Mouse (Mus musculus) olfactory bulb, adult 2 months (tissue): Measurements from ENCODE around the gene Mef2c. TPM values are rescaled to one million over a fixed set of nuclear protein-coding genes. Genes with fewer than 3 reads are reported as not detected.
A peak's percentile ranks its signal among the peaks of the same experiment; 100 is the strongest.

Experiments
- H3K27ac ChIP-seq: fragments of 200-500 bp; 2 replicates; pipeline ENCODE4 v1.5.1; 2012; ENCODE audit warnings: low read depth, low read length; ENCODE audit not compliant: insufficient read depth
- H3K4me1 ChIP-seq: fragments of 200-500 bp; 2 replicates; pipeline ENCODE4 v1.6.1; 2012; ENCODE audit warnings: low read length; ENCODE audit not compliant: control insufficient read depth, insufficient read depth
- H3K4me3 ChIP-seq: fragments of 200-500 bp; 2 replicates; pipeline ENCODE4 v1.5.1; 2012; ENCODE audit warnings: mild to moderate bottlenecking, low read depth, low read length, moderate library complexity; ENCODE audit not compliant: insufficient read depth
- CTCF ChIP-seq: fragments of 200-500 bp; IDR thresholded peaks from 2 replicates; pipeline ENCODE4 v1.5.1; 2012; ENCODE audit warnings: low read depth, mild to moderate bottlenecking, low read length, moderate library complexity; ENCODE audit not compliant: insufficient read depth
- POLR2A ChIP-seq: fragments of 200-500 bp; IDR thresholded peaks from 2 replicates; pipeline ENCODE4 v1.6.1; 2012; ENCODE audit warnings: mild to moderate bottlenecking, low read depth, low read length, moderate library complexity; ENCODE audit not compliant: insufficient read depth
- WGBS: fragments of 180-500 bp; shearing (Covaris S2); methylation state at CpG from one replicate; pipeline ENCODE4 v1.1.7; 2018; 5-methylcytosine and 5-hydroxymethylcytosine counted together
- polyA plus RNA-seq: library from polyadenylated mRNA; stranded (reverse); fragments of >200 nt; gene quantifications from 2 replicates; pipeline ENCODE4 v1.2.4, GENCODE M21; 2012; ENCODE audit warnings: low replicate concordance; ENCODE audit not compliant: missing spikeins, insufficient read depth, insufficient read length

Gene Mef2c
- polyA plus RNA-seq, 1 experiment, result 512 TPM

DNA sequence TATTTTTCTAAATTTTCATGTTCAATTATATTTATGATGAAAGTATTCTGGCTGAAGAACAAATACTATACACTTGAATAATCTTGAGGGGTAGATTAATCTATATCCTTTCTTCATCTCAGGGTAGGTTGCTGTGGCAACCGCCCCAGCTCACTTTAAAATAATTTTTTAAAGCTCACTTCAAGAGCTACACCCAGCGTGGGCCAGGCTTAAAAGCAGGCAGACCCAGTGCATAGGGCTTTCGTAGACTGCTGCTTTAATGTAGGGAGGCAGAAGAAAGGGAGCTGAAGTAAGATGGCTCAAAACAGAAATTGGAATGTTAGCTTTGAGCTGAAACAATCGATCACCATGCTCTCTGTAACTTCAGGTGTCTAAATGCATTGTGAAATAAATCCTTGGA lies 17.0 kb downstream of the Mef2c start:
- TF ChIP-seq POLR2A (no peak), CTCF (no peak)
- H3K4me1 ChIP-seq, result peaks cover 7% of the 10 kb centered on the region; the same call in 1 of the 2 replicates
- no peak overlapping the region for H3K27ac ChIP-seq
- no peak overlapping the region for H3K4me3 ChIP-seq
- WGBS, result 67% methylated on average over 4 of the region's 4 CpGs

DNA sequence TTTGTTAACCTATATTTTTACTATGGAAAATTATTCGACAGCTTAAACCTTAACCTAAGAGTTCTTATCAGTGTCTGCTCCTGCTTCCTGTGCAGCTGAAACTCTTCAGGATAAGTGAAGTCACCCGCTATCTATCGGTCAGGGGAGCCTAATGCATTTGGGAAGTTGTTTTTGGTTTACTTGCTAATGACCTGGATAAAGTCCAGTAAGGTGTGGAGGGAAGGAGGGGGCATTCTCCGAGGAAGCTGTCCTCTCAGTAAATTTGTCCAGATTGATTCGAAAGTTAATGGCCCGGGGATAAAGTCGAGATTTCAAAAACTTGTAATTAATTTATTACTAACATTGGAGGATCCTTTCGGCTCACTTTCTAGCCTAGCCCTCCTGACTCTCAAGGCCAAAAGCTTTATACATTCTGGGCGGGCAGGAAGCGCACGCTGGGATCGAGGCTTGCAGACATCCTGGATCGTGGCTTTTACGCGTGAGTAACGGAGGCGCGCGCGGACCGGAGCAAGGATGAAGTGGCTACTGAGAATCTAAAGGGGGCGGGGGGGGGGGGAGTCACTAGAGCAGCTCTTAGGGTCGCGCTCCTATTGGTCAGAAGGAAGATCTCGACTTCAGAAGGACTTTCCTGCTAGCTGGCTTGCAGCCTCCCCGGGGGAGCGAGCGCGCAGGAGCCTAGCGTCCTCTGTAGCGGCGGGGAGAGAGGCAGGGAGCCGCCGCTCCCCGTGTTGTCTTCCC lies 19.6 kb downstream of the Mef2c start:
- no peaks in the 10 kb centered on the region for H3K4me1 ChIP-seq
- TF ChIP-seq CTCF (no peak), POLR2A (no peak)
- peak overlapping the region; percentile 95 for H3K27ac ChIP-seq
- peak overlapping the region; percentile 79 for H3K4me3 ChIP-seq
- WGBS, result 5% methylated on average over 35 of the region's 35 CpGs

DNA sequence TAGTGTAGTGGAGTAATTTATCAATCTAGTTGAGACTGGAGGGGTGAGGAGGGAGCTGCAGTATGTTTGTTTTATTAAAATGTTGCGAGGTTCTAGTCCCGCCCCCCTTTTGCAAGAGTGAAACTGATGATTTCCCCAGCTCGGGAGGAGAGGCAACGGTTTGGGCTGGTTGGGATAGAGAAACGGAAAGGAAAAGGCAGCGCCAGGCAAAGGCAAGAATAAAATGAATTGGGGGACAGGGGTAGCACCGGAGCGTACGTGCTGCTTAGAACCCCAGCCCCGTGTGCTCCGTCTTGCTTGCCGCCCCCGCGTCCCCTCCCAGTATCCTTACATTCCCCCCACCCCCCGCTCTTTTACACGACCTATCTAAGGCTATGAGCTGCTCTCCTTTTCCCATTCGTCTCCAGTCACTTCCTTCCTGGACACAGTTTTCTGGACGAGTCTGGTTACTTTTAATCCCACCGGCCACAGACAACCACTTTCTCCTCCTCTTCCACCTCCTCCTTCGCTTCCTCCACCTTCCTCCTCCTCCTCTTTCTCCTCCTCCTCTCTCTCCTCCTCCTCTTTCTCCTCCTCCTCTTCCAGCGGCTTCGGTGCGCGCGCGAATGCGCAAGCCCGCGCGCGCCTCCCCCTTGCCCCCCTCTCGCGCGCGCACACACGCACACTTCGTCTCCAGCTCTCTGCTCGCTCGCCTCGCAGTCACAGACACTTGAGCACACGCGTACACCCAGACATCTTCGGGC lies 20.5 kb downstream of the Mef2c start:
- TF ChIP-seq POLR2A (peak; percentile 74; the same call in 1 of the 2 replicates), CTCF (no peak)
- Histone ChIP-seq H3K27ac (peak overlapping the region; percentile 95), H3K4me1 (no peaks in the 10 kb centered on the region), H3K4me3 (peak overlapping the region; percentile 79)
- WGBS, result under 1% methylated on average over 43 of the region's 43 CpGs

DNA sequence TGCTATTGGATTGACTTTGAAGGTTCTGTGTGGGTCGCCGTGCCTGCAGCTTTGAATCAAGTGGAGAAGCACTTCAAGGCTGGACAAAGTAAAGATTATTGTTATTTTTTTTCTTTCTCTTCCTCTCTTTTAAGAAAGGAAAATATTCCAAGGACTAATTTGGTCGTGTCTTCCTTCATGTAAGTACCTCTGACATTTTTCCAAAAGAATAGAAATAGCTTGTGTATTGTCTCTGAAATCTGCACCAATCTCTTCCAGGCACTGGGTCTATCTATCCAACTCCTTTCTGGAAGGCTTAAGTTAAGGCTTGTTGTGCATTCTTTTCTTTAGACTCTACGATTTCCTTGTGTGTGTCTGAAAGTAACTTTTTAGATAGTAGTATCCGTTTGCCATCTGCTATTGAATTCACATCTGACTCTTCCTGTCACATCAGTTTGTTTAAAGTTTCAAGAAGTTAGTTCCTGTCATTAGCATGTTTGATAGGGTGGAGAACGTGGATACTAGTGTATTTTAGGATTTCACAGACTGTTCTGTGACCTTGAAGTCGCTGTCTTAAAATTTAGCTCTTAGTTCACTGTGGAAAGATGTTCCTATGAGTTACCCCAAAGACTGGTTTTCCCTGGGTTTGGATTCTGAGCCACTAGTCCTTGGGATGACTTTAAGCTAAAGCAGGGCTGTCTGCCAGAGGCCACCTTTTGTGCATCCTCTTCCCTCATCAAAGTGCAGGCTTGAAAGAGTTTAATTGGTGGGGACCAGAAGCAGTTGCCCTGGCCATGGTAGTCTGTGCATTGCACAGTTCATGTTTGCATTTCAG lies 21.3 kb downstream of the Mef2c start:
- no peaks in the 10 kb centered on the region for H3K4me1 ChIP-seq

DNA sequence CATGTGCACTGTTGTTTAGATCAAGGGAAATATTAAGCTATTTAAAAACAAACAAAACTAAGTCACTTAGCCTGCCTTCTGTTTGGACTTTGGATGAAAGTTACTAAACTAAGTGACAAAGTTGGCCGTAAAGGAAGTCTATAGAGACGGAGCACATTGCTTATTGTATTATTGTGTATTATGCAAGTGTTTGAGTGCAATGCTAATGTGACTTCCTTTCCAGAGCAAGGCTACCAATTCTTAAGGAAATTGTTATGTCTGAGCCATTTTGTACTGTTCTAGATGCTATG lies 21.8 kb downstream of the Mef2c start:
- Histone ChIP-seq H3K27ac (peak overlapping the region; percentile 72), H3K4me3 (peak overlapping the region; percentile 57), H3K4me1 (no peaks in the 10 kb centered on the region)
- no peak for TF ChIP-seq POLR2A
- no peak for TF ChIP-seq CTCF
- WGBS, result 16% methylated on average over 2 of the region's 2 CpGs

More for the DNA sequence above, 21.3 kb downstream of the Mef2c start:
- Histone ChIP-seq H3K27ac (peak overlapping the region; percentile 95), H3K4me3 (peak overlapping the region; percentile 79)
- TF ChIP-seq CTCF, result no peak
- TF ChIP-seq POLR2A, result no peak
- WGBS, result 3% methylated on average over 7 of the region's 7 CpGs

DNA sequence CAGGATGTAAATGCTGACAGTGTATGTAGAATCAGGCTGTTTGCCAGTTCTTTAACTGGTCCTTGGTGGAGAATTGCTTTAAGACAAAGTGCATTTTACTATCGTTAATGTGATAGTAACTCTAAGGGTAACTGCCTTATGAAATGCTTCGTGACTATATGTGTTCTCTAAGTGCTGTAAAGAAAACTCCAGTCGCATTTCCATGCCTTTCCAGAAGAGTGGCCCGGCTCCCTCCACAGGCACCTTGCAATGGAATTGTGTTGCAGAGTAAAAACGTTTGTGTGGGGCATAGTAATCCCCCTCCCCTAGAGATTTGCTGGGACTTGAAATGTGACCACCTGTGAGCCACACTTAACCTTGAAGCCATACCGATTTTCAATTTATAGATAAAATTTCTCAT lies 22.2 kb downstream of the Mef2c start:
- H3K4me1 ChIP-seq, result no peaks in the 10 kb centered on the region
- 14% methylated on average over 6 of the region's 6 CpGs for WGBS
- H3K27ac ChIP-seq, result peak overlapping the region; percentile 69; the same call in 1 of the 2 replicates
- no peak for TF ChIP-seq POLR2A
- TF ChIP-seq CTCF, result no peak
- H3K4me3 ChIP-seq, result peak overlapping the region; percentile 56

DNA sequence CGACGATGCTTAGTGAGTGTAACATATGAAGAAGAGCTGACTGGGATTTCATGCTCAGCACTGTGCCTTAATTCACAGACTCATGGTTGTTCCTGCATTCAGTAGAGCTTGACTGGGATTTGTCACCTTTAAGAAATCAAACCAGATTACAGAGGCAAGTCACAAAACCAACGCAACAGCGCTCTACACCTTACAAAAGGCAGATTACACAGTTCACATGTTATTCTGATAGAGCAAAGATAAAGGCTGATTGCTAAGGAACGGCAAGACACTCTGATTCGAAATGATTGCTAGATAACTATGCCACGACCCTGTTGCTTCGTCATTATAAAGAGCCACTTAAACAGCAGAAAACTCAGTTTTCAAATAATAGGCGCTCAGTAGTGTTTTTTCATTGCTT lies 24.1 kb downstream of the Mef2c start:
- Histone ChIP-seq H3K27ac (peak overlapping the region; percentile 9; the same call in 1 of the 2 replicates), H3K4me1 (peaks cover 2% of the 10 kb centered on the region; the same call in 1 of the 2 replicates), H3K4me3 (no peak overlapping the region)
- no peak for TF ChIP-seq CTCF
- TF ChIP-seq POLR2A, result no peak
- 24% methylated on average over 9 of the region's 9 CpGs for WGBS

DNA sequence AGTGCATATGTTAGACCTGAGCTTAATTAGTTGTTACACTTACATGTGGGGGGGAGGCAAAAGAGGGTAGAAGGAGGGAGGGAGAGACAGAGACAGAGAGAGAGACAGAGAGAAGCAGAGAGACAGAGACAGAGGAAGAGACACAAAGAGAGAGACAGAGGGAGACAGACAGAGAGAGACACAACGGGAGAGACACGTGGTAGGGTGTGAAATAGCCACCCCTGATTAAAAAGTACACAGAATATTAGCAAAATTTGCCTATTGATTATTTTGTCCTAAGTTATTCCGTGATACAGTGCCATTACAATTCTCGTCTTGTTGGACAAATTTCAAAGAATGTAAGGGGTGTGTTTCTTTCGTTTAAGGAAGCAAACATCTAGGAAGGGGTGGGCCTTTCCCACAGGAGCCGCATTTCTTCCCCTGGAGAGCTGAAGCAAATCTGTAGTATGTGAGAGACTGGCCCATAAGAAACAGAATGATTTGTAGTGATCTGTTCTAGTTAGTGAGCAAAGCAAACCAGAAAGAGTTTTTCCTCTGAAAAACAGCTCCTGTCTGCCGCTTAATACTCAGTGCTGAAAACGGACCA lies 26.0 kb downstream of the Mef2c start:
- no peak overlapping the region for H3K4me3 ChIP-seq
- peak overlapping the region; percentile 46; the same call in 1 of the 2 replicates for H3K27ac ChIP-seq
- 31% methylated on average over 8 of the region's 8 CpGs for WGBS
- TF ChIP-seq POLR2A (no peak), CTCF (no peak)
- H3K4me1 ChIP-seq, result peaks cover 2% of the 10 kb centered on the region; the same call in 1 of the 2 replicates
